Mouse (Mus musculus): Measurements from ENCODE around the gene Ccdc122. TPM values are rescaled to one million over a fixed set of nuclear protein-coding genes. Genes with fewer than 3 reads are reported as not detected.
"Not testable (repeated sequence)": the region's sequence is repeated elsewhere in the genome, so short reads cannot be mapped to it uniquely, and the experiment has no call there.

Gene Ccdc122
- polyA plus RNA-seq (2016; fragmentation: Nextera tagmentation; extraction: Ambion mirVana), result 1.2 TPM in 2 replicates

- Histone ChIP-seq H3K27me3 (replicated peaks) (no peaks in the 10 kb centered on the region), H3K9ac (peak within 1 kb of the TSS; percentile 70), H3K4me3 (peak within 1 kb of the TSS; percentile 51), H3K9me3 (no peaks in the 10 kb centered on the region), H3K27ac (no peak within 1 kb of the TSS), H3K4me2 (replicated peaks) (peak within 1 kb of the TSS; percentile 84), H3K36me3 (no peaks in the 10 kb centered on the region), H3K4me1 (0 out of 2 replicates have a peak, but pooled peaks cover 5% of the 10 kb centered on the region)
- under 1% methylated on average over 82 of the region's 86 CpGs for WGBS
- ATAC-seq (ENCODE audit: low FRiP score, low read depth), result peak; percentile 74
Measured at GRCm38 (mm10) chr14:77036226-77037046, at the start of gene Ccdc122, which contains the start of gene Lacc1. TSS of gene Ccdc122 (plus strand) at chr14:77036772. TSS of gene Lacc1 (minus strand) at chr14:77036904.

- 90% methylated on average over 2 of the region's 2 CpGs for WGBS
- not testable (repeated sequence) for H3K4me1 ChIP-seq; H3K9ac ChIP-seq; ATAC-seq (ENCODE audit: low FRiP score, low read depth); H3K27me3 ChIP-seq (replicated peaks); H3K4me3 ChIP-seq; H3K27ac ChIP-seq; H3K4me2 ChIP-seq (replicated peaks); H3K36me3 ChIP-seq; H3K9me3 ChIP-seq
Measured at GRCm38 (mm10) chr14:76990351-76990750, 46.2 kb upstream of the Ccdc122 start.

GRCm38 (mm10) chr14:77004740-77005139 is 31.8 kb upstream of the Ccdc122 start:
- Histone ChIP-seq H3K27ac (no peak overlapping the region), H3K27me3 (replicated peaks) (no peaks in the 10 kb centered on the region), H3K36me3 (no peaks in the 10 kb centered on the region), H3K4me2 (replicated peaks) (no peak overlapping the region), H3K9me3 (no peaks in the 10 kb centered on the region), H3K4me1 (peaks cover 12% of the 10 kb centered on the region), H3K4me3 (no peak overlapping the region), H3K9ac (no peak overlapping the region)
- WGBS, result 62% methylated on average over 8 of the region's 8 CpGs
- ATAC-seq (ENCODE audit: low FRiP score, low read depth), result no peak

- Histone ChIP-seq H3K27ac (no peak overlapping the region), H3K4me3 (no peak overlapping the region), H3K4me2 (replicated peaks) (no peak overlapping the region), H3K36me3 (no peaks in the 10 kb centered on the region), H3K4me1 (peaks cover 12% of the 10 kb centered on the region), H3K9me3 (no peaks in the 10 kb centered on the region), H3K27me3 (replicated peaks) (no peaks in the 10 kb centered on the region), H3K9ac (no peak overlapping the region)
- 60% methylated on average over 5 of the region's 5 CpGs for WGBS
- no peak for ATAC-seq (ENCODE audit: low FRiP score, low read depth)
Measured at GRCm38 (mm10) chr14:77005566-77005965, 31.0 kb upstream of the Ccdc122 start.

GRCm38 (mm10) chr14:77008238-77008637 is 28.3 kb upstream of the Ccdc122 start:
- no peak overlapping the region for H3K9ac ChIP-seq
- peaks cover 12% of the 10 kb centered on the region for H3K4me1 ChIP-seq
- H3K36me3 ChIP-seq, result no peaks in the 10 kb centered on the region
- no peaks in the 10 kb centered on the region for H3K27me3 ChIP-seq (replicated peaks)
- ATAC-seq (ENCODE audit: low FRiP score, low read depth), result peak; percentile 66; the same call in 1 of the 2 replicates
- H3K4me2 ChIP-seq (replicated peaks), result no peak overlapping the region
- H3K9me3 ChIP-seq, result no peaks in the 10 kb centered on the region
- no peak overlapping the region for H3K27ac ChIP-seq
- WGBS, result 25% methylated on average over 3 of the region's 3 CpGs
- H3K4me3 ChIP-seq, result no peak overlapping the region

GRCm38 (mm10) chr14:77011804-77012203 is 24.8 kb upstream of the Ccdc122 start:
- Histone ChIP-seq H3K9ac (no peak overlapping the region), H3K4me2 (replicated peaks) (no peak overlapping the region), H3K27ac (no peak overlapping the region), H3K4me1 (no peaks in the 10 kb centered on the region), H3K9me3 (no peaks in the 10 kb centered on the region), H3K27me3 (replicated peaks) (no peaks in the 10 kb centered on the region), H3K4me3 (no peak overlapping the region), H3K36me3 (no peaks in the 10 kb centered on the region)
- 3% methylated on average over 3 of the region's 3 CpGs for WGBS
- ATAC-seq (ENCODE audit: low FRiP score, low read depth), result no peak

- not testable (repeated sequence) for H3K9me3 ChIP-seq
- 63% methylated on average over 12 of the region's 12 CpGs for WGBS
Measured at GRCm38 (mm10) chr14:77016783-77017182, 19.8 kb upstream of the Ccdc122 start.

GRCm38 (mm10) chr14:77017211-77017610 is 19.4 kb upstream of the Ccdc122 start:
- H3K9ac ChIP-seq, result no peak overlapping the region
- WGBS, result 88% methylated on average over 6 of the region's 6 CpGs
- no peak overlapping the region for H3K27ac ChIP-seq
- H3K36me3 ChIP-seq, result no peaks in the 10 kb centered on the region
- H3K27me3 ChIP-seq (replicated peaks), result no peaks in the 10 kb centered on the region
- no peaks in the 10 kb centered on the region for H3K9me3 ChIP-seq
- ATAC-seq (ENCODE audit: low FRiP score, low read depth), result no peak
- no peak overlapping the region for H3K4me3 ChIP-seq
- H3K4me1 ChIP-seq, result no peaks in the 10 kb centered on the region
- H3K4me2 ChIP-seq (replicated peaks), result no peak overlapping the region

More at GRCm38 (mm10) chr14:77016783-77017182, 19.8 kb upstream of the Ccdc122 start:
- H3K4me3 ChIP-seq; H3K36me3 ChIP-seq; H3K9ac ChIP-seq; H3K27me3 ChIP-seq (replicated peaks); ATAC-seq (ENCODE audit: low FRiP score, low read depth); H3K27ac ChIP-seq; H3K4me2 ChIP-seq (replicated peaks); H3K4me1 ChIP-seq: not testable (repeated sequence)

GRCm38 (mm10) chr14:77024499-77024898 is 12.1 kb upstream of the Ccdc122 start:
- Histone ChIP-seq H3K4me3 (no peak overlapping the region), H3K9ac (no peak overlapping the region), H3K9me3 (no peaks in the 10 kb centered on the region), H3K4me1 (no peaks in the 10 kb centered on the region), H3K4me2 (replicated peaks) (no peak overlapping the region), H3K27ac (no peak overlapping the region), H3K27me3 (replicated peaks) (no peaks in the 10 kb centered on the region), H3K36me3 (no peaks in the 10 kb centered on the region)
- WGBS, result 87% methylated on average over 3 of the region's 3 CpGs
- no peak for ATAC-seq (ENCODE audit: low FRiP score, low read depth)

- 53% methylated on average over 5 of the region's 5 CpGs for WGBS
- no peak for ATAC-seq (ENCODE audit: low FRiP score, low read depth)
Measured at GRCm38 (mm10) chr14:77029319-77030054, 7.1 kb upstream of the Ccdc122 start.

GRCm38 (mm10) chr14:77030808-77031207 is 5.8 kb upstream of the Ccdc122 start:
- no peak for ATAC-seq (ENCODE audit: low FRiP score, low read depth)
- H3K9me3 ChIP-seq, result no peaks in the 10 kb centered on the region
- H3K36me3 ChIP-seq, result no peaks in the 10 kb centered on the region
- no peak overlapping the region for H3K4me3 ChIP-seq
- H3K9ac ChIP-seq, result no peak overlapping the region
- H3K4me1 ChIP-seq, result no peaks in the 10 kb centered on the region
- no peak overlapping the region for H3K27ac ChIP-seq
- H3K4me2 ChIP-seq (replicated peaks), result no peak overlapping the region
- WGBS, result 86% methylated on average over 5 of the region's 5 CpGs
- H3K27me3 ChIP-seq (replicated peaks), result no peaks in the 10 kb centered on the region

More at GRCm38 (mm10) chr14:77029319-77030054, 7.1 kb upstream of the Ccdc122 start:
- no peak overlapping the region for H3K27ac ChIP-seq
- no peak overlapping the region for H3K9ac ChIP-seq
- no peak overlapping the region for H3K4me3 ChIP-seq
- H3K36me3 ChIP-seq, result no peaks in the 10 kb centered on the region
- H3K9me3 ChIP-seq, result no peaks in the 10 kb centered on the region
- H3K27me3 ChIP-seq (replicated peaks), result no peaks in the 10 kb centered on the region
- no peak overlapping the region for H3K4me2 ChIP-seq (replicated peaks)
- H3K4me1 ChIP-seq, result no peaks in the 10 kb centered on the region

GRCm38 (mm10) chr14:77032433-77032832 is 4.1 kb upstream of the Ccdc122 start:
- no peak for ATAC-seq (ENCODE audit: low FRiP score, low read depth)
- Histone ChIP-seq H3K4me3 (no peak overlapping the region), H3K36me3 (no peaks in the 10 kb centered on the region), H3K27ac (no peak overlapping the region), H3K9me3 (no peaks in the 10 kb centered on the region), H3K9ac (no peak overlapping the region), H3K27me3 (replicated peaks) (no peaks in the 10 kb centered on the region), H3K4me1 (0 out of 2 replicates have a peak, but pooled peaks cover 5% of the 10 kb centered on the region), H3K4me2 (replicated peaks) (no peak overlapping the region)
- WGBS, result 78% methylated on average over 5 of the region's 5 CpGs

Data from neural tube, embryonic 12.5 days (tissue).